Mouse (Mus musculus): ENCODE measurements at regions not wholly inside any gene's neighbourhood (a gene's known extent, or its start where the extent isn't known, plus 50 kb on each side); places are given as distances from the start of the nearest gene placed in this dataset.
A peak's percentile ranks its signal among the peaks of the same experiment; 100 is the strongest.

DNA sequence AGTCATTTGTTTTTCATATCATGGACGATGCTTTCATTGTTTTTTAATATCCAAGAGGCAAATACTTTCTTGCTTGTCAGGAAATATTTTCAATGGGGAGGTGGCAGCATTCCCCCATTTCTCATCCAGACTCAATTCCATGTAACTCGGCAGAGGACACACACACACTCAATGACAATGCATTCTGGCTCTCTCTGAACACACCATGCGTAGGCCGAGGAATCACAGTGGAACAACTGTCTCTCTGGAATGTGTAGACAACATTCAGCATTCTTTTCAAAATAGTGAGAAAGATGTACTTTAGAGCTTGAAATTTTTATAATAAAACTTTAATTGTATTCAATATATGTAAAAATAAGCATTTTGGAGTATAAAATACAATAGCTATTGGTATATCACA is 265.5 kb downstream of the Ndfip2 start:
- no peak for ATAC-seq (ENCODE audit: extremely low read depth, insufficient number of reproducible peaks, low FRiP score, poor library complexity, severe bottlenecking)

DNA sequence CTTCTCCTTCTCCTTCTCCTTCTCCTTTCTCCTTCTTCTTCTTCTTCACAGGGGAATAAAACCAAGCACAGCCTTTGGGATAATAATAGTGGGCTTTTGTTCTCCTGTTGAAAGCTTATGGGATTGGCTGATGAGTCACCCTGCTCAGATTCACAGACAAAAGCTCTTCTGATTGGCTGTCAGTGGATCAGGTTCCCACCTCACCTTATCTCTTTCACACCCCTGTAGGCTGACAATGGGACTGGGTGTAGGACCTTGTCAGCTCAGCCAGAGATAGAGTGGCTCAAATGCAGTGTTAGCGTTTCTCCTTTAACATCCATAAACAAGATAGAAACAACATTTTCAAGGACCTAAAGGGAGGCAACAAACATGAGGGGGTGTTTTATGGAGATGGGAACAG is 263.9 kb downstream of the Ndfip2 start:
- no peak for ATAC-seq (ENCODE audit: extremely low read depth, insufficient number of reproducible peaks, low FRiP score, poor library complexity, severe bottlenecking)

DNA sequence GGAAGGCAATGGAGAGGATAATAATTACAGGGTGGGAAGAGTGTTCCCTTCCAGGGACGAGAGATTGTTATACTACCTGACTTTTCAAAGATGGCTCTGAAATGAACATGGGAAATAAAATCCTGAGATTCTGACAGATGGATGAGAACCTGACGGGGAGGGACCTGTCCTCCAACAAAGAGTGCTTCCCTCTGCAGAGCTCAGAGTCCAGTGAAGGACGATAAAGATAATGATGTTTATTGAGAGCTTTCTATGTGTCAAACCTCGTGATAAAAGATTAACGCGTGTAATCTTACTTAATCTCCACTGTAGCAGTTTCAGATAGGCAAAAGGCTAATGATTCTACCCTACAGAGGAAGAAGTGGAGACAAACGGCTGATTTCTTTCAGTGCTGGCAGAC is 260.3 kb downstream of the Ndfip2 start:
- ATAC-seq (ENCODE audit: extremely low read depth, insufficient number of reproducible peaks, low FRiP score, poor library complexity, severe bottlenecking) = no peak

DNA sequence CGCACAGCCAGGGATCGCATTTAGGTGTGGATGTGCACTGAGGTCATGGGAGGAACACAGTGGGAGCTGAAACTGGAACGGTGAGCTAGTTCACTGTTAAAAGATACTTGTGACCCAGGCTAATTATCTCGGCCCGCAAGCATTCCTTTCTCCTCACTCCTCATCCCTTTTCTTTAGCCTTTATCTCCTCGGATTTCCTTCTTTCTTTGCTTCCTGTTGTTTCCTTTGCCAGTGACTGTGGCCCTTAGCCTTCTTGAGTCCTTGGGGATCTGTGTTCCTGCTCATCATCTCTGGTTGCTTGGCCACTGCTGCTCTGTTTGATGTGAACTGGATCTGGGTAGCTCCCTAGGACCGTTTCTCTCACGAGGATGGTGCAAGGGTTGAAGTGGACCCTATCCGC is 256.0 kb downstream of the Ndfip2 start:
- no peak for ATAC-seq (ENCODE audit: extremely low read depth, insufficient number of reproducible peaks, low FRiP score, poor library complexity, severe bottlenecking)

DNA sequence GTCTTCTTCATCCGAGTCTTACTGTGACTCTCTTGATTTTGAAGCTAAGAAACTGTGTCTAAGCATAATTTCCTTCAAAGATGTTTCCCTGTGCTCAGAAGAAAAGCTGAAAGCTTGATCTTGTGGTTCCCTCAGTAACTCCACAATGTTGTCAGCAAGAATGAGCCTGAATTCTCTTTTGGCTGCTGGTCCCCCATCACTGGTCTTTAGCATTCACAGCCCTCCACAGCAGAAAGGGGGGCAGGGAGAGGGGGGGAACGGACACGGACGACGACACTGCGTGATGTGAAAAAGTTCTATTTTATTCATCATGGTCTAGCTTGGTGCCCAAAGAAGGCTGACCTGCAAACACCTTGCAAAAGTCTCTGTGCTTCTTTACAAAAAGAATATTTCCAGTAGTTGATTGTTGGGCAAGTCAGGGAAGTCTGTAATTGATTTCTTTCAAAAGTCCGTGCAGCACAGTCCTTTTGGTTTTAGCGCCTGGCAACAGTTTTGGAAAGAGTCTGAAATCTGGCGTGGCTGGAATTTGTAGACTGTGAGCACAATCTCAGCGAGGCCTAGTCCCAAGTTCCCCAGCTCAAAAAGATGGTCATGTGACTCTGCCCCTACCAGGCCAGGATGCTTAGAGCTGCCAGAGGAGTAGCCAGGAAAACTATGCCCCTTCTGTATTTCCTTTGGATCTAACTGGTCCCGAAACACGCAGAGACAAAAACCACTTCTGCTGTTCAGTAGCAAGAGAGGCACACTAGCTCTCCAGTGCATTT is 254.7 kb downstream of the Ndfip2 start:
- no peak for ATAC-seq (ENCODE audit: extremely low read depth, insufficient number of reproducible peaks, low FRiP score, poor library complexity, severe bottlenecking)

DNA sequence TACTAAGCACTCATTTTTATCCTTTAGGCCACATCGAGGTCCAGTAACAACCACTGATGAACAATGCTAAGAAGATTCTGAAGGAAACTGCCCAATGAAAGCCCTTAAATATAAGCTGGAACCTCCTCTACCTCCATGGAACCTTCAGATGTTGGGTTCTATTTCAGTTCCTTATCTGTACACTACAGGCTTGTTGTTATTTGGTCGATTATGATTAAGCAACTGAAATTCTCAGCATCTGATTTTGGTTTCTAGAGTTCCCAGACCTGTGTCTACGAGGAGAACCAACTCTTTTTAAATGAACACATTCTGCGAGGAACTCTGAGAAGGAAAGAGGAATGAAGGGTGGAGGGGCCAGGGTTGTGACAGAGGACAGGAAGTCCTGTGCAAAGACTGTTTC is 253.5 kb downstream of the Ndfip2 start:
- no peak for ATAC-seq (ENCODE audit: extremely low read depth, insufficient number of reproducible peaks, low FRiP score, poor library complexity, severe bottlenecking)

DNA sequence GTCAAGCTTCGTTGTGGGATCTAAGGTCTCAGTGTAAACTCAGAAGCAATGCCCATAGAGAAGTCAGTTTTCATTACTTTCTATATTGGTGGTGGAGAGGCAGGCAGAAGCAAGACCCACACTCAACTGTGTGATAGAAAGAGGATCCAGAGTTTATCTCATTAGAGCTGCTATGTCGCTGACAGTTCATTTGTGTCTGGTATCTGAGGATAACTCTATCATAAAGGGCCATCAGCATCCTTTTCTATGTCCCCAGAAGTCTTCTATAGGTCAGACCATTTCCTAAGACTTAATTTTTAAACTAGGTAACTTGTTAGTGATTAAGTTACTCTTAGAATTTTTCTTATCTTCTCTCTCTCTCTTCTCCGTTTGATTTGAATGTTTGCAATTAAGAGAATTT is 252.8 kb downstream of the Ndfip2 start:
- ATAC-seq (ENCODE audit: extremely low read depth, insufficient number of reproducible peaks, low FRiP score, poor library complexity, severe bottlenecking) = no peak

DNA sequence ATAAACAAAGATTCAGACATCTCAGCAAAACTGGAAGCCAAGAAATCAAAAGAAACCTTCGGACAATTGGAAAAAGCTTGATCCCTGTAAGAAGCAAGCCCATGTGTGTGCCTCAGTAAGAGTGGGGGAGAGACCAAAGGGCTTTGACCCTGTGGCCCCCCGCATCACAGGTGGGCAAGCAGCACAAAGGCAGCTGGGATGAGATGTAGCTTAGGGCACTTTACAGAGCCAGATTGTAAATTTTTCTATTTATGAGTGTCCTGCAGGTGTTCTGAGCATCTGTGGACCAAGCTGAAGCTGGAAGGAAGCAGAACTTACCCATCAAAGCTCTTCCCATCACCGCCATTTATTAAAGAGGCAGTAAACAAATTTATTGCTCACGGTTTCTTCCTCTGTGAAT is 246.9 kb downstream of the Ndfip2 start:
- no peak for ATAC-seq (ENCODE audit: extremely low read depth, insufficient number of reproducible peaks, low FRiP score, poor library complexity, severe bottlenecking)

DNA sequence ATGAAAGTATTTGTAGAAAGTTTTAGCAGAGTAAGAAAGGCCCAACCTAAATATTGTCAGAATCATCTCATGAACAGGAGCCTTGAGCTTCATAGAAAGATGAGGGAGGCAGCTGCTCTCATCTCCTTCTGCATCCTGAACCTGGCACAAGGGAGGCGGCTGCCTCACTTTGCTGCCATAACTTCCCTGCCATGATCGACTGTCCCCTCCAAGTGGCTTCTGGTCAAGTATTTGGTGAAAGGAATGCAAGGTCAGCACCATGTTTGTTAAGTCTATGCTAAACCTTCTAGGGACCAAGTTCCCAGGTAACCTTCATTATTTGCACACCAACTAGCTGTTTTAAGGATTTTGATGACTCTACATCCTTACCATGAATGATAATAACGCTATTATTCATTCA is 246.0 kb downstream of the Ndfip2 start:
- ATAC-seq (ENCODE audit: extremely low read depth, insufficient number of reproducible peaks, low FRiP score, poor library complexity, severe bottlenecking) = no peak

DNA sequence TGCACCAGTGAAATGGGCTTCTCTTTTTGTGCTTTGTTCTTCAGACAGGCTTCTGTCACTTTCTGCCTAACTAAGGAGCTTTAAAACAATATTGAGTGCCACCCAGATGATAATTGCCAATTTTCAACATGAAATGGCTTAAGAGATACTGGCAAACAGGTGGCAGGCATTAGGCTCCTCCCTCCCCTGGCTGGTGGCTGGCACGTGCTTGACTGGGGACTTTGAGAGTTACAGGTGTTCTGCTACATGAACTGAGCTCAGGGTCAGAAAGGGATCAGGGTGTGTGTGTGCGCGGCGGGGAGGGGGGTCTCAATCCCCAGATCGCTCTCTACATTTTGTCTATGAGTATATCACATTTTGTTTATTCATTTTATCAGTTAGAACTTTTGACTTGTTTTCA is 245.4 kb downstream of the Ndfip2 start:
- no peak for ATAC-seq (ENCODE audit: extremely low read depth, insufficient number of reproducible peaks, low FRiP score, poor library complexity, severe bottlenecking)

DNA sequence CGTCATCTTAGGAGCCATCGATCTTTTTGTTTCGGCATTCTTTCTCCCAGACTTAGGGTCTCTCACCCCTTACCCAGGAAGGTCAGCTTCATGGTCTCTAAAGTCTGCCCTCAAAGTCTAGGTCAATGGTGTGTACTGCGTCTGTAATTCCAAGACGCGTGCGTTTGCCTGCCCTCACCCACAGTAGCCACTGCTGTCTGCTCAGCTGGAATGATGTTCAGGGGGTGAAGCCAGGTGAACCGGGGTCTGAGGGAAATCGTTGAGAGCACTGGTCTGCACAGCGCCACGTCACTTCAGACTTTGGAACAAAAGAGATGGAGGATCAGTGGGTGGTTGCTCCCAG is 244.2 kb downstream of the Ndfip2 start:
- no peak for ATAC-seq (ENCODE audit: extremely low read depth, insufficient number of reproducible peaks, low FRiP score, poor library complexity, severe bottlenecking)

DNA sequence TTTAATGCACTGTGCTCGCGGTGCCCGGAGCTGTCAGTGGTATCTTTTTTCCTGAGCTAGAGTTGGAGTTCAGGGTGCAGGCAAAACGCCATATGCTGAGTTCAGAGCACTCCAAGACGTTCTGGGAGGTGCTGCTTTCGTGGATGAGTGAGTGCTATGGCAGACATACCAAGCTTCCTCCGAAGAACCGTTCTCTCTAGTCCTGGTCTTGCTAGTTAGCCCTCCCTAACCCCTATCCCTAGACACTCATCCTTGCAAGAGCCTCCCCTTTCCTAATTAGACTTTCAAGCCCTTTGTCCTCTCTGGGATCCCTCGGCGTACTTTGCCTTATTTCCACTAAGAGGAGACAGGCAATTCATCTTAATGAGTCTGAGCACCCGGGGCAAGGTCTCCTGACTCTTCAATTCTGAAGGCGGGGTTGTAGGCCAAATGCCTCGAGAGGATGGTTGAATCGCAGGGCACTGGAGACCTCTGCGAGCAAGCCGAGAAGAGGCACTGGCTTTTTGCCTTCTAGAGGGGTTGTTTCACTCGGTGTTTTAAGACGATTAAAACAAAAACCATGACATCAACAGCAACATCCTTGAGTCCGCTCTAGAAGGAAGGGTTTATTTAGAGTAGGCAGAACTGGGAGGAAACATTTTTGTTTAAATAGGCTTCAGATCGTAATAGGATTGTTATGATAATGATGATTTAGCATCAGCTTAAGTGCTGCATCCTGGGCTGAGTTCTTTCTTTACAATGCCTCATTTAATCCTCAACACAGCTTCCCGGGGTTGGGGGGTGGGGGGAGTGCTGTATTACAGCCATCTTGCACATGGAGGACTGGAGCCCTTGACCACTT is 243.6 kb downstream of the Ndfip2 start:
- no peak for ATAC-seq (ENCODE audit: extremely low read depth, insufficient number of reproducible peaks, low FRiP score, poor library complexity, severe bottlenecking)

DNA sequence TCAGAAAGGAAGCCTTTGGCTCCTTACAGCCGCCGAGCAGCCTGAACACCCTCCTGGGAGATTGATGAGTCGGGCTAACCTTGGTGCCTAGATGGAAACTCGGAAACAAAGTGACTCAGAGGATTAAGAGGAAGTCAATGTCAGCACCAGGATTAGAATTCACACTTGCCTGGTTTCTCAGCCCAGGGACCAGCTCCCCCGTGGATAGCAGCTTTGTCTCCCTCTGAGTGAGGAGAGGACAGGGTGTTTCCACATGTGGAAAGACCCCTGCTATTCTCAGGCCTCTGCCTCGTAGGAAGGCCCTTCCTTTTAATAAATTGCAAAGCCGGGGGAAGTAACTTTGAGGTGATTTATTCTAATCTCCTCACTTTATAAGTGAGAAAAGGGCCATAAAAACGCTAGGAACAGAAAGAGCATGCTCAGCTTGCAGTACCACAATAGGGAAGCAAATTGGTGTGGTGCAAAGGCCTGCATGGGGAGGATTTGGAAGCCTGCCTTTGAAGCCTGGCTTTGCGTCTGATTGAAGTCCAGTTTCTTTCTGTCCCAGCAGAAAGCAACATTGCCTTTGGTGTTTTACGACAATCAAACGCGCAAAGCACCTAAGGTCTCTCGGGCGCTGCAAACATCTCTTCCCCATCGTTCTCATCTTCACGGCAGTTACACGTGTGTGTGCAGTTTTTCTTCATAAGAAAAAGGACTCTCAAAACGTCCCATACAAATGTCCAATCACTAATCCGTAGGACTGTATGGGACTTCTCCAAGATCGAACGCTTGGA is 242.8 kb downstream of the Ndfip2 start:
- ATAC-seq (ENCODE audit: extremely low read depth, insufficient number of reproducible peaks, low FRiP score, poor library complexity, severe bottlenecking) = no peak

DNA sequence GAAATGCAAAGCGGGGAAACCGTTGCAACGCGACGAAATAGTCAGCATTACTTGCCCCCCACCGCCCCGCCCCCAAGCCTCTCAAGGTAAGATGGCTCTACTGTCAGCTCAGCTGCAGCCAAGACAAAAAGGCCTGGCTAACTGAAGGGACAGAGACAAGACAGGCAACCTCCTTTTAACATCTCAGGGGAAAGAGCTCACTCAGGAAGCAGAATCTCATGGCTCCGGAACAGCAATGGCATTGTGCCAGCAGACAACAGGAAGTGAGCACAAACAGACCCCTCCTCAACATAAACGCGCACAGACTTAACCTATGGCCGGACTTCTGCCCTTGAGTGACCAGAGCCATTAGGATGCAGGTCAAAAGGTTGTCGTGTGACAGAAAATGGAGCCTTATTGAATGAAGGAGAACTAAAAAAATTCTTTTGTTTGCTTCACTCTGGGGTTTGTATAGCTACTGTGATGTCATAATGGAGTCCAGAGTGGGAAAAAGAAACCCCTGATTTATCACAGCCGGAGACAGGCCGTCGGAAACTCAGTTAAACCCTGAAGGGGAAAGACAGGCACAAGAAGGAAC is 241.0 kb downstream of the Ndfip2 start:
- ATAC-seq (ENCODE audit: extremely low read depth, insufficient number of reproducible peaks, low FRiP score, poor library complexity, severe bottlenecking) = peak; percentile 43; the same call in 1 of the 2 replicates

DNA sequence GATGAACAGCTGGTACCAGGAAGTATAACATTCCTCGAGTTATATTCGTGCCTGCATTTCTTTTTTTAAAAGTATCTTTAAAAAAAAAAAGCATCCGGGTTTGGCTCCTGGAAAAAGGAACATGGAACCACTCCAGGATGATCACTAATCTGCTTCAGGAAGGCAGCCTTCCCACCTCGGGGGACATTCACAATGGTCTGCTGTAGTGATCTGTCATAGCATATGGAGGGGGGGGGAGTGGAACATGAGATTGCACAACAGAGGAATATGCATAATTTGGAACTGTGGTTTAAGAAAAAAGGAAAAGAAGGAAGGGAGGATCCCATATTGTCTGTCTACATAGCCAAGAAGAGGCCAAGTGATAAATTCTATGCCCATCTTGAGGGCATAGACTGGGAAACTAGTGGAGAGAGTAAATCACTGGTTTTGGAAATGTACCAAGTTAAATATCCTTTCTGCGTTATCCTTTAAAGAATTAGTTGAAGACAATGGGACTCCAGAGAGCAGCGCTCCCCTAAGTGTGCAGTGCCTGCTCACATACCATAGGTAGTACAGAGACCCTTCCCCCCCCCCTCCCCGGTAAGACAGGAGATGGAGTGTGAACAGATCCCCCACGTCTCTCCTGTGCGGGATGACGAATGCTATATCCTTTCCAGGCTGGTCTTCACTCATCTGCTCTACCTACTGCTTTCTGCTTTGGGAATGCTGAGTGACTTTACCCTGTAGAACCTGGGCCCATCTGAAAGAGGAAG is 240.0 kb downstream of the Ndfip2 start:
- ATAC-seq (ENCODE audit: extremely low read depth, insufficient number of reproducible peaks, low FRiP score, poor library complexity, severe bottlenecking) = no peak

DNA sequence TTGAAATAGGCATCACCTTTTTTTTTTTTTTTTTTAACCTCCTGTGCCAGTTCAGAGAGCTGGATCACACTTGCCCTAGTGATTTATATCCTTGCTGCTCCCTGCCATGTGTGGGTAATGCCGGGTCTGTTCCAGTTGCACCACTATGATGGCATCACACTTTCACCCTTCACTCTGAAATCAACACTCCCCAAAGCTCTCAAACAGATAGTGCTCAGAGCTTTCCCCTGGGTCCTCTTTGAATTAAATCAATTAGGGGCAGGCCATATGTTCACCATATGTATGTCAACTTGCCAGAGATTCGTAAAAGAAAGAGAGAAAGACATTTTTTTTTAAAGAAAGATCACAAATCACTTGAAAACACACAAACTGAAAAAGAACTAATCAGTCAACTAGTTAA is 236.8 kb downstream of the Ndfip2 start:
- no peak for ATAC-seq (ENCODE audit: extremely low read depth, insufficient number of reproducible peaks, low FRiP score, poor library complexity, severe bottlenecking)

DNA sequence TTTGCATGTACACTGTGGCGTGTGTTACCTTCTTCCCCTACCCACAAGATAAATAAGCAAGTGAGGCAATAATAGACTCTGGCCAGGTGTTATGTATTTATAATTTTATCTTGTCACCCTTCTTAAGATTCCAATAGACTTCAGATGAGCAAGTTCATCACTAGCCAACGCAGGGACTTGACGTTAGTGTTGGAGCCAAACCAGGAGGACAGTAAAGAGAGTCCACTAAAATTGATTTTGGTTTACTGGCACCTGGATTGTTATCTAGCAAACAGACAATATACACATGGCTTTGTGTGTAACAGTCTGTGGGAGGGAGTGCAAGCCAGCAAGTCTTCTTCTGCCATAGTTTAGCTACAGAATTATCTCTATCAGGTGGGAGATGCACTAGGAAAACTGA is 236.0 kb downstream of the Ndfip2 start:
- ATAC-seq (ENCODE audit: extremely low read depth, insufficient number of reproducible peaks, low FRiP score, poor library complexity, severe bottlenecking) = no peak

DNA sequence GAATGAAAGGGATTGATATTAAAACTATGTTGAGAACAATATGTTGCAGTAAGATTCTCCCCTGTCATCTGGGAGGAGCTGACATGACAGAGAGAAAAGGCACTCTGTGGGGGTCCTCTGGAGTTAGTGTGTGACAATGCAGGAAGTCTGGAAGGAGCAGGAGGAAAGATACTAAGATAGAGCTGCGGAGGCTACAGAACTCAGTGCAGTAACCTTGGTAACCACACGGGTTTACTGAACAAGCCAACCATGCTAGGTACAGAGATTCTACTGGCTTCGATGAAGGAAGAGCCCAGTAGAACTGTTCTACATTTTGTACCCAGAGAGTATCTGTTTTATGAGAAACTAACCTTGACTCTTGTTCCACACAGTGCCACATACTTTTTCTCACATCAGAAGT is 231.8 kb downstream of the Ndfip2 start:
- ATAC-seq (ENCODE audit: extremely low read depth, insufficient number of reproducible peaks, low FRiP score, poor library complexity, severe bottlenecking) = no peak
